Mouse (Mus musculus): Measurements from ENCODE around the gene Lekr1.

- TF ChIP-seq CTCF (IDR thresholded peaks at IDR 0.05; ENCODE audit: control insufficient read depth, insufficient read depth, low read length) (no peak), POLR2A (IDR thresholded peaks at IDR 0.05; ENCODE audit: borderline replicate concordance, control insufficient read depth, low read depth, low read length) (no peak)
Observed at GRCm38 (mm10) chr3:65819841-65820240, 153.8 kb downstream of the Lekr1 start.

Measured in bone marrow, adult 2 months (tissue).